Mouse (Mus musculus): Measurements from ENCODE around the gene Amer3. TPM values are rescaled to one million over a fixed set of nuclear protein-coding genes. Genes with fewer than 3 reads are reported as not detected.

Amer3 gene
- polyA plus RNA-seq (2017; shearing (Covaris generic)) = not detected

GRCm38 (mm10) chr1:34578851-34579781 is at the start of gene Amer3:
TSS of gene Amer3 (plus strand) at chr1:34579657.

GRCm38 (mm10) chr1:34535043-34535698 is 44.3 kb upstream of the Amer3 start, which contains the start of gene Cfc1:
TSS of gene Cfc1 (plus strand) at chr1:34535648.

GRCm38 (mm10) chr1:34560843-34561242 is 18.6 kb upstream of the Amer3 start, which contains the start of gene Prss40:
TSS of gene Prss40 (minus strand) at chr1:34560943.

Other genes starting within 250 kb of the Amer3 start
- gene Ccdc115, start 140.0 kb upstream of the Amer3 start, polyA plus RNA-seq (2017; shearing (Covaris generic)) = 10 to 100 TPM; 50.1 to 64.6 TPM
- gene Imp4, start 139.8 kb upstream of the Amer3 start, polyA plus RNA-seq (2017; shearing (Covaris generic)) = 100 to 1,000 TPM; 119 to 136 TPM
- gene Ptpn18, start 119.9 kb upstream of the Amer3 start, polyA plus RNA-seq (2017; shearing (Covaris generic)) = 100 to 1,000 TPM; 324 to 383 TPM
- gene Prss39, start 81.2 kb upstream of the Amer3 start, polyA plus RNA-seq (2017; shearing (Covaris generic)) = not detected
- gene Cfc1, start 44.0 kb upstream of the Amer3 start, polyA plus RNA-seq (2017; shearing (Covaris generic)) = under 1 TPM in 1 of 2 experiments, not detected in 1; 0.39 TPM
- not detected for gene Prss40, start 18.7 kb upstream of the Amer3 start, polyA plus RNA-seq (2017; shearing (Covaris generic))